Mouse (Mus musculus) megakaryocyte, embryonic 14.5 days (primary cell): ENCODE measurements at regions not wholly inside any gene's neighbourhood (a gene's known extent, or its start where the extent isn't known, plus 50 kb on each side); places are given as distances from the start of the nearest gene placed in this dataset.

Source experiments
- FLI1 ChIP-seq: IDR thresholded peaks from 2 replicates; pipeline ENCODE4 v1.6.1; 2012; ENCODE audit warnings: low read length, inconsistent platforms, mixed read lengths
- GATA1 ChIP-seq: IDR thresholded peaks from 3 replicates; pipeline ENCODE4 v1.6.1; 2012; ENCODE audit warnings: mixed read lengths, low read length, inconsistent platforms, borderline replicate concordance

GRCm38 (mm10) chr16:42546229-42547163 is 206.0 kb upstream of the Gap43 start:
- no peak for TF ChIP-seq GATA1
- TF ChIP-seq FLI1: no peak
